Mouse (Mus musculus) kidney, adult 2 months (tissue): ENCODE measurements around the gene Rrp7a.

ENCODE experiments used
- CTCF ChIP-seq: fragments of 200-500 bp; conservative IDR thresholded peaks from 2 replicates; pipeline ENCODE4 v1.5.1; 2011; ENCODE audit warnings: low read depth, mild to moderate bottlenecking, control low read depth, low read length, moderate library complexity, mixed read lengths; ENCODE audit not compliant: insufficient read depth, insufficient read length
- POLR2A ChIP-seq: fragments of 200-500 bp; IDR thresholded peaks from one replicate; pipeline ENCODE4 v1.6.1; 2011; ENCODE audit warnings: low read depth, low read length, control low read depth

GRCm38 (mm10) chr15:83071752-83072151 lies 50.8 kb downstream of the Rrp7a start:
- no peak for TF ChIP-seq CTCF
- TF ChIP-seq POLR2A: no peak
